Mouse (Mus musculus): ENCODE measurements around the gene Olfr329-ps.
"Not testable (repeated sequence)": the region's sequence is repeated elsewhere in the genome, so short reads cannot be mapped to it uniquely, and the experiment has no call there.

The Olfr329-ps gene

GRCm38 (mm10) chr11:58546322-58546721 is at the start of gene Olfr329-ps:
Gene Olfr329-ps (minus strand): TSS chr11:58546422.
- no peak for DNase-seq (ENCODE audit: low read depth, low spot score)

GRCm38 (mm10) chr11:58594814-58595213 is 48.6 kb upstream of the Olfr329-ps start, which contains the start of gene Olfr324:
Gene Olfr324 (plus strand): TSS chr11:58595114.
- no peak for DNase-seq (ENCODE audit: low read depth, low spot score)

DNA sequence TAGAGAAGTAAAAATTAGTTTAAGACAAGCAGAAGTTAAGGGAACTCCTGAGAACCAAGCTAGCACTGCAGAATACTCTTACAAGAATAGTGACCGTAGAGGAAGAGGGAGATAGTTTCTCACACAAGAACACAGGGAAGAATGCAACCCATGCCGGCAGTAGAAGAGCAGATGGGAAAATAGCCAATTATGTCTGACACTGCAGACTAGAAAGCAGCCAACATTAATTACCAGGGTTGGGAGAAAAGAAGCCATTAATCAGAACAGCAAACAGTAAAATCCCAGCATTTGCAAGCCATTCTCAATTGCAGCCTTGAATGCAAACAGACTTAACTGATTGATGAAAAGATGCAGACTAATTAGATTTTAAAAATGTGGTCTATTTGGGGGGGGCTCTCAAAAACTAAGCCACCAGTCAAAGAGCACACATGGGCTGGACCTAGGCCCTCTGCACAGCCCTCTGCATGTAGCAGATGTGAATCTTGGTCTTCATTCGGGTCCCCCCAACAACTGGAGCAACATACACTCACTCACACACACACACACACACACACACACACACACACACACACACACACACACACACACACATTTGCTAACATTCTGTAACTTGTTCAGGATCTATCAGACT is 42.5 kb upstream of the Olfr329-ps start:
- DNase-seq (ENCODE audit: low read depth, low spot score) = no peak

DNA sequence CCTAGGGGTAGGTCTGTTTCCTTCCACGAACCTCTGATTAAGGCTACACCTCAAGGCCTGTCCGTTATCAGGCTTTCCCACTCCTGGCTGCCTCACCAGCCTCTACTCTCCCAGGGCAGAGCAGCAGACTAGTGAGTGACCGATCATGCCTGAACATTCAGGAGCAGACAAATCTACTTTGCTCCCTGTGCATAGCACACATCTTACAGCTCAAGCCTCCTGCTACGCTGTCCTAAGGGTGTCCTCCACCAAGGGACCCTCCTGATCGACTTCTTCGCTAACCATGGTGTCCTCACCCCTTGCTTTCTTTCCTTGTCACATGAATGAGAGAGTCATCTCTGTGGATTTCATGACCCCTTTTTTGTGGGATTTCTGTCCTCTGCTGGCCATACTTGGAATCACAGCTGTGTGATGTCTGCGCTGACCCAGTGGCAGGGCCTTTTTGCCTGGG is 41.7 kb upstream of the Olfr329-ps start:
- no peak for DNase-seq (ENCODE audit: low read depth, low spot score)

DNA sequence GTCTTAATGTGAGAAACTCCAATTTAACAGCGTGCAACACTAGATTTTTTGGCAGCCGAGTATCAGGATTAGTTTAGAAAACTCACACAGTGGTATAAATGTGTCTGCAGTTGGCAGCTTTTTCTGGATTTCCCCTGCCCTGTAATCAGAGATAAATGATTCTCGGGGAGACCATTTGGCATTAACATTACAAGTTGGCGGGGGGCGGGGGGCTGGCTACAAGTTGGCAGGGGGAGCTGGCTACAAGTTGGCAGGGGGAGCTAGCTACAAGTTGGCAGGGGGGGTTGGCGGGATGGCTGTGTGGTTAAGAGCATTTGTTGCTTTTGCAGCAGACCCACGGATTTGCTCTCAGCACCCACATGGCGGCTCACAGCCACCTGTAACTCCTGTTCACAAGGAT is 32.4 kb upstream of the Olfr329-ps start:
- no peak for DNase-seq (ENCODE audit: low read depth, low spot score)

GRCm38 (mm10) chr11:58577430-58577829 is 31.2 kb upstream of the Olfr329-ps start, which contains the start of gene Olfr325:
Gene Olfr325 (plus strand): TSS chr11:58577730.
- no peak for DNase-seq (ENCODE audit: low read depth, low spot score)

GRCm38 (mm10) chr11:58570405-58570804 is 24.2 kb upstream of the Olfr329-ps start, which contains the start of gene Olfr224:
Gene Olfr224 (minus strand): TSS chr11:58570553.
- no peak for DNase-seq (ENCODE audit: low read depth, low spot score)

- no peak for DNase-seq (ENCODE audit: low read depth, low spot score)
Observed at GRCm38 (mm10) chr11:58555536-58555935, 9.3 kb upstream of the Olfr329-ps start, which contains the start of gene Olfr328. Gene Olfr328 (minus strand): TSS chr11:58555636.

DNA sequence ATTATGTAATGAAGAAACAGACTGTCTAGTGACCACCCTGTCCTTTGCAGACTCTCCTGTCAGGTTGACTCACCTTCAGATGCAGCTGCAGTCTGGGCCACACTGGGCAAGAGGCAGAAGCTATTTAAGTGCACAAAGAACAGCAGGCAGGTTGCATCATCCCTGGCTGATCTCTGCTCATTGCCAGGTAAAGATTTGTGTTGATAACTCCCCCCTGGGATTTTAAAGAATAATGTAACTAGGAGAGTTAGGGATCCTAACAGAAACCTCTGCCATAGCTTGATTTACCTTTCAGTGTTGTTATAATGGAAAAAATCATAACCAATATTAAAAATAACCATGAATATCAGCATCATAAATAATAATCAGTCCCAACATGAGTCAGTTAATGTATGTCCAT is 11.5 kb downstream of the Olfr329-ps start, which contains the start of gene Olfr330:
Olfr330 (minus strand) TSS at position 101 of the 400 bp plus-strand sequence.
- DNase-seq (ENCODE audit: low read depth, low spot score) = not testable (repeated sequence)

- DNase-seq (ENCODE audit: low read depth, low spot score) = not testable (repeated sequence)
Observed at GRCm38 (mm10) chr11:58519756-58520155, 26.5 kb downstream of the Olfr329-ps start.

- DNase-seq (ENCODE audit: low read depth, low spot score) = not testable (repeated sequence)
Observed at GRCm38 (mm10) chr11:58518916-58519315, 27.3 kb downstream of the Olfr329-ps start.

DNA sequence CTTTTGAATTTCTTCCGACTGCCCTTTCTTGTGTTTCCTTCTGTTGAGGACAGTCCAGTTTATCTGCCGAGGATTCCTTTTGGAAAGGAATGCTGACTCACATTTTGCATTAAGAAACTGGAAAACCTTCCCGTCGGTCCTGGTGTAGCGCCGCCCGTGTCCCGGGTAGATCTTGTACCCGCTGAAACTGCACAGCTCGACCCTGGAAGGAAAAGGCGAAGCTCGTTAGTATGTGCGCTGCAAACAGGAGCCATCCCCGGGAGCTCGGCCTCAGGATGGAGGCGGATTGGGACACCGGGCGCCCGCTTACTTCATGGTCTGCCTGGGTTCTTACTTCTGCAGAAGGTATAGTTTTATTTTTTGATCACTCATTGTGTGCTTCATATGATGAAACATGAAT is 37.2 kb downstream of the Olfr329-ps start:
- not testable (repeated sequence) for DNase-seq (ENCODE audit: low read depth, low spot score)

- not testable (repeated sequence) for DNase-seq (ENCODE audit: low read depth, low spot score)
Observed at GRCm38 (mm10) chr11:58502472-58502871, 43.8 kb downstream of the Olfr329-ps start, which contains the start of gene Olfr331. Gene Olfr331 (minus strand): TSS chr11:58502572.

GRCm38 (mm10) chr11:58499290-58499689 is 46.9 kb downstream of the Olfr329-ps start:
- no peak for DNase-seq (ENCODE audit: low read depth, low spot score)

DNA sequence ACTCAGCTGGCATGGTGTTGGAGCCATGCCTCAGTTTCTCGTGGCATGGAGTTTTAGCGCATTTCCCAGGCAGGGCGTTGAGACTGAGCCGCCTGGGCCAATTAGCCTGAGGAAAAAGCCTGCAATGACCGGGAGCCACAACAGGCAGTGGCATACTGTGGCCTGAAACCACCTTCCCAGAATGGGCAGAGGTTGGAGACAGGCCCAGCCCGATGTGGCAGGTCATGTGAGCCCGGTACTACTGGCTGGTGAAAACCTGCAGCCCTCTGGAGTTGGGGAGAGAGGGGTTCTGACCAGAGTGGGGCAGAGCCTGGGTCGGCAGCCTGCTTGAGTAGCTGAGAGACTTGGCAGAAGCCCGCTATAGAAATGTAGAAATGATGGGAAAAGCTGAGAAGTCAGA is 47.5 kb downstream of the Olfr329-ps start:
- no peak for DNase-seq (ENCODE audit: low read depth, low spot score)

DNA sequence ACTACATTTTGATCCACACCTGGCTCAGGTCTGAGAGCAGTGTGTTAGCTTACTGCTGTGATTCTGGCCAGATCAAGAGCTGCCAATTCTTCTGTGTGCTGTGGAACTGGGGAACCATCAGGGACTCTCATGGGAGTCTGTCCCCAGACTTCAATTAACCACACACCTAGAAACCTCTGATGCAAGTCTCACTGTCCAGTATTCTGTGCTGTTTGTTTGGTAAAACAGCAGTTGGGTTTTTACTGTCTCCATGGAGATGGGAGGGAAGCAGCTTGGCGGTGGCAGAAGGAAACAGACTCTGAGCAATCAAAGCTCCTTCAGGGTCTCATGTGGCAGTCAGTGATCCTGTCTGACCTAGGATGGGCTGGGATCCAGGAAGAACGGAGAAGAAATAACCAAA is 53.8 kb downstream of the Olfr329-ps start, which contains the start of gene Olfr332:
Olfr332 (minus strand) TSS at position 101 of the 400 bp plus-strand sequence.
- DNase-seq (ENCODE audit: low read depth, low spot score) = no peak
